Mouse (Mus musculus) embryo, embryonic 11.5 days (tissue): Measurements from ENCODE around the gene Olfr1377.
A peak's percentile ranks its signal among the peaks of the same experiment; 100 is the strongest.
"Not testable (repeated sequence)": the region's sequence is repeated elsewhere in the genome, so short reads cannot be mapped to it uniquely, and the experiment has no call there.

Experiments
- DNase-seq: peaks from one replicate; pipeline ENCODE4 v3.0.0-alpha.2; 2012; ENCODE audit warnings: low read depth, low spot score

Olfr1377 gene

DNA sequence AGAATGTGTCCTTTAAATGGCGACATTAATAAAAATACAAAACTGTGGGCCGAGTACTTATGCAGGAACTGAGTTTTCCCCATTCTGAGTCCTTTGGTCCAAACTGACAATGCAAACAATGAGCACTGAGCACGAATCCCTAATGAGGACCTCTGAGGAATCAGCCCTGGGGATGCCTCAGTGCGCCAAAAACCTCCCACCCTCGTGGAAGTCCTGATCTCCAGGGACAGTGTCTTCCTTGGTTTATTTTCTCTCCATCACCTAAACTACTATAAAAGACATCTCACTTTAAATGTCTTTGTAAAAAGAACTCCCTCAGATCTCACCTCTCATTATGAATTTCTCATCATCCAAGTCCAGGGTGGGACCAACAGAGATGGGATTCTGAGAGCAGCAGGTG lies at the start of gene Olfr1377:
Gene Olfr1377, plus strand, starts transcription at position 301 of the 400 bp plus-strand sequence.
- no peak for DNase-seq

DNA sequence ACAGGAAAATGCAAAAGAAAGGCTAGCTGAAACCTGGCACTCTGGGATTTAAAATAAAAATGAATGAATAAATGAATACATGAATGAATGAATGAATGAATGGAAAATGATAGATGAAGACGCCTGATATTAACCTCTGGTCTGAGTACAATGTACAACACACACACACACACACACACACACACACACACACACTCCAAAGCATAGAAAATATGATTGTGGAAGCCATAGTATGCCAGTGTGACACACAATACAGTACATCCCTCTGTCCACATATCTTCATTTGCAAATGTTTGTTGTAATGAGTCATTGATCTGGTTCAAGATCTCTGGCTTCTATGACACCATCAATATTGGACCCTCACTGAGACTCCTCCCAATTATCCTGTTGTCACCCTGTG lies 49.7 kb upstream of the Olfr1377 start:
- DNase-seq = no peak

DNA sequence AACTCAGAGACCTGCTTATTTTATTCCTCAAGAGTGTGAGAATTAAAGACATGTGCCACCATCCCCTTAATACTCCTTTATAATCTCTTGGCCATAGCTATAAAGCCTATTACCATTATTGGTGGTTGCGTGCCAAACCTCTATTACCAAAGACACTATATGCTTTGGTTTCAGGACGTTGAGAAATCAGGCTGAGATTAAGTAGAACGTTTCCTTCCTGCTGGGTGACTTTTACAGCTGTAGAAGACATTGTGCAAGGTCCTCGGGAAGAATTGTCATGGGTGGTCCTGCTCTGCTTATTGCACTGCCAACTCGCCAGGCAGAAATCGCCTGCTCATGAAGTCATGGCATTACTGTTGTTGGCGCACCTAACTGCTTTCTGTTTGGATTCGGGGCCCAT lies 43.3 kb upstream of the Olfr1377 start:
- DNase-seq = no peak

DNA sequence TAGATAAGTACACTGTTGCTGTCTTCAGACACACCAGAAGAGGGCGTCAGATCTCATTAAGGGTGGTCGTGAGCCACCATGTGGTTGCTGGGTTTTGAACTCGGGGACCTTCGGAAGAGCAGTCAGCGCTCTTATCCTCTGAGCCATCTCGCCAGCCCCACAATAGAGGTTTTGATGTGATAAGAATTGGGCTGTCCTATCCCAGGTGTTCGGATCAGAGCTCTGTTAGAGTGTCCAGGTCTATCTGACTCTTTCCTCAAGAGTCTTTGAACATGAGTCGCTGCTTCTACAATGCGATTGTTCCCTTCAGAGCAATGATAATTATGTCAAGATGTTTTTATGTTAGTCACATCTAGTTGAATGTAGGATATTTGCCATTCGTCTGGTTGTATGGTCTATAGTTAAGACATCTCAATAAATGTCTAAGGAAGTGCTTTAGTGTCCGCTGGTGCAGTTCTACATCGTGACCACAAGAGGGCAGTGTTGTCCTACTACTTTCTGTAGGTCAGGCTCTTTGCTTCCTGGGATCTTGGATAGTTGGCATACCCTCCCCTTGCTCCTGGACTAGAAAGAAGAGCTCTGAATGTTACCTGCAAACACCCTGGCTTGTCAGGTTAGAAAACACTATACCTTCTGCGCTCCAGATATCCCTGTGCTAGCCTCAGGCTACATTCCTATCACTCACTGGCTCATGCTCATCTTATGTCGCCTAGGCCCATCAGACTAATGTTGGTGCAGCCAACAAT lies 42.0 kb upstream of the Olfr1377 start:
- DNase-seq = no peak

DNA sequence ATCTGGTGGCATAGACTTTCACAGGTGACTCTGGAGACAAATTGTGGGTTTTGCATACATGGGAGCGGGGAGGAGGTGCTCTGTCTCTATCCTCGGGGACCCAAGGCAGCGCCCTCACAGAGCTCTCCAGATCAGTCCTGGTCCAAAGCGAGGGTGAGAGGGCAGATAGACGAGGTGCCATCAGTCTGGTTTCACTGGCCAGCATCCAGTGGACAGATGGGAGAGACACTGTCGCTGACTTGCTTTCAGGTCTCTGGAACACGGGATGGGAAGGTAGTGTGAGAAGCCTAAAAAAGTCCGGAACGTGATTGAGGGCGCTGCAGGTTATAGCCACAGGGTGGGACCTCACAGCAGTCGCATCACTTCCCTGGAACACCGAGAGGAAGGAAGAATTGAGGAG lies 39.4 kb upstream of the Olfr1377 start:
- DNase-seq = no peak

DNA sequence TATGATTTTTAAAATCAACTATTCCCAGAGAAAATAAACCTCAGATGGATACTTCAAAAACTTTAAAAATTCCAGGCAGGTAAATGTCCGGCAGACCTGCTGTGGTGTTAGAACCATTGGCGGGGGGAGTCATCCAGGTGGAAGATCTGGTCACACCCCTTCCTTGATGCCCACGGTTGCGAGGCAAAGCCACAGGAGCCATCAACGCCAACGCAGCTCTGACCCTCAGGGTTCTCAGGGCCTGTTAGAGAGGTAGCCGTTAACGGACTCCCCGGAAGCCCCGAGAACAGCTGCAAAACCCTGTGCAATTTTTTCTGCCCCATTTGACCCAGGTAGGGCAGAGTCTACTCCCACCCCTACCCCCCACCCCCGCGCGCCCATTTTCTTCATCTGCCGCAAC lies 38.3 kb upstream of the Olfr1377 start, which contains the start of gene 4933414I15Rik:
Gene 4933414I15Rik, minus strand, starts transcription at position 260 of the 400 bp plus-strand sequence.
- DNase-seq = no peak

DNA sequence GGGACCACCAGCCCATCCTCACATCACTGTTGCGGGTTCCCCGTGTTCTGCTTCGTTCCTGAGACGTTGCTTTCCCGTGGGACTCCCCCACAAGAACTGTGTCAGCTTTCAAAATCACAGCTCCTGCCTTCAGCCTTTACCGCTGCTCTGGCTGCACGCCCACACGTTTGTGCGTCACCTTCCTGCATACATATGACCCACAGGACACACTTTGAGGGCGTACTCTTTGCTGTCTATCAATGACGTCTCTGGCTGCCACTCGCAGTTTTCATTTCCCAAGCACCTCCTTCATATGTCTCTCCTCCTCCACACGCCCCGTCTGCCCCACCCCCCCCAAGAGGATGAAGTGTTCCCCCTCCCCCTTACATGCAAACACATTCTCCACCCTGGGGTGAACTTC lies 29.5 kb upstream of the Olfr1377 start:
- no peak for DNase-seq

DNA sequence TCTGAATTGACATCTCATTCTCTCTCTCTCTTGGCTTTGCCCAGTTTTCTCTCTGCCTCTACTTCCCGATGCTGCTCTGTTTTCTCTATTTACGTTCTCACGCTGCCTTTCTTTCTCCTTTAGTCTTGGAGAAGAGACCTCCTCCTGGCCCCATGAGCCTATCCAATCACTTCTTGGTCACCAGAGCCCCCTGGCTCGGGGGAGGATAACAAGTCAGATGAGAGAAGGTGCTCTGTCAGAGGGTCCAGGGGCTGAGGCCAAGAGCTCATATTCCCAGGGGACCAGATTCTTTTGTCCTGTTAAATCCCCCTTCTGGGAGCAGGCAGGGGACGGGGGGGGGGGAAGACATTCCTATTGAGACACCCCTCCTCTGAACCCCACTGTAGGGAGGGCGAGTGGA lies 28.1 kb upstream of the Olfr1377 start, which contains the start of gene Prop1:
Gene Prop1, minus strand, starts transcription at position 101 of the 400 bp plus-strand sequence.
- no peak for DNase-seq

DNA sequence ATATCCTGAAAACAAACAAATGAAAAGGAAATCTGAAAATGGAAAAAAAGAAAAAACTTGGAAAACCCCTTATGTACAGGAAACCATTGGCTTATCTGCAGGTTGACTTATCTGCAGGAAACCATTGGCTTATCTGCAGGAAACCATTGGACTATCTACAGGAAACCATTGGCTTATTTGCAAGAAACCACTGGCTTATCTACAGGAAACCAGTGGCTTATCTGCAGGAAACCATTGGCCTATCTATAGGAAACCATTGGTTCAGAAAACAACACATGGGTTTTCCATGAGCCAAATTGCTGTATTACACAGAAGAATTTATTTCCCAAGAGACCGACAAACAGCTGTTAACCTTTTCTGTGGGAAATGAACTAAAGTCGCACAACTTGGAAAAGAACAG lies 16.9 kb upstream of the Olfr1377 start:
- no peak for DNase-seq

DNA sequence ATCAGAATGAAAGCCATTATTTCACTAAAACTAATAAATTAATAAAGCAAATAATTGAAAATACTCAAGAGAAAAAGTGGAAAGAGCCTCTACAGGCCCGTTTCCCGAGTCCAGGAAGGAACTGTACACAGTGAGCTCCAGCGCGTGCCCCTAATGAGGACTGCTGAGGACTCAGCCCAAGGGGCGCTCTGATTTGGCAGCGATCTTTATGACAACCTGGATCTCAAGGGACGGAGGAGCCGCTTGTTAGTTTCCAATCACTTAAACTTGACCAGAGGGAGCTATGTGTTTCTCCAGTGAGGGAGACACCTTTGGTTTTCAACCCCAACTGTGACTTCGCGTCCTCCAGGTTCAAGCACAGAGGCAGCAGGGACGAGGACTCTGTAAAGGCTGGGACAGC lies 15.5 kb upstream of the Olfr1377 start, which contains the start of gene Olfr1378:
Gene Olfr1378, plus strand, starts transcription at position 301 of the 400 bp plus-strand sequence.
- no peak for DNase-seq

DNA sequence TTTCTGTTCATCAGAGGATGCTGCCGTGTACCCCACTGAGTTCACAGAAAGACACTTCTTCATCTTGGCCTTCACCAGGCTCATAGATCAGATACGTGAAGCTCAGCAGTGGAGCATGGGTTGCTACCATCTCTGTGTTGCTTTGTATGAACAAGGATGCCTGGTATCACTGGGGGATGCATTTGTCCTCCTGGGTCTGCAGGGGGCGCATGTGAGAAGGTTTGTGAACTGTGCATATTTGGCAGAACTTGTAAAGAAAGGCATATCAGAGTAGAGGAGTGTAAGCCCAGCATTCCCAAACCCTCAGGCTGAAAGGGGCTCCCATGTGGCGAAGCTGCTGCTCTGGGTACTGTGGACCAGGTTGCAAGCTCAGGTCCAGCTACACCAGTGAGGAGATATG lies 4.6 kb upstream of the Olfr1377 start:
- no peak for DNase-seq

DNA sequence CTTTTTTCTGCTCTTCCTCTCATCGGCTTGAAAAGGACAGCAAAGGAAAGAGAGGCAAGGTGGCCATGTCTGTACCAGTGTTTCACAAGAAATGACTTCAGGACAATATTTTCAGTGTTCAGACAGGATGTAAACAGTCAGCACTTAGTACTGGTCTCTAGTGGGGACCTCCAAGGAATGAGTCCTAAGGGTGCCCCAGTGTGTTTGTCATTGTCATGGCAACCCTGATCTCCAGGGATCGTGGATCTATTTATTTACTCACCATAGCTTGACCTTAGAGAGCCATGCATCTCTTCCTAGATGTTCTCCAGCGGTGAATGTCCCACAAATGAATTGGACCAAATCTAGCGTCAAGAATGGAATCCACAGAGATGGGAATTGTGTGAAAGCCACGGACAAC lies 21.5 kb downstream of the Olfr1377 start, which contains the start of gene Olfr51:
Gene Olfr51, plus strand, starts transcription at position 301 of the 400 bp plus-strand sequence.
- no peak for DNase-seq

DNA sequence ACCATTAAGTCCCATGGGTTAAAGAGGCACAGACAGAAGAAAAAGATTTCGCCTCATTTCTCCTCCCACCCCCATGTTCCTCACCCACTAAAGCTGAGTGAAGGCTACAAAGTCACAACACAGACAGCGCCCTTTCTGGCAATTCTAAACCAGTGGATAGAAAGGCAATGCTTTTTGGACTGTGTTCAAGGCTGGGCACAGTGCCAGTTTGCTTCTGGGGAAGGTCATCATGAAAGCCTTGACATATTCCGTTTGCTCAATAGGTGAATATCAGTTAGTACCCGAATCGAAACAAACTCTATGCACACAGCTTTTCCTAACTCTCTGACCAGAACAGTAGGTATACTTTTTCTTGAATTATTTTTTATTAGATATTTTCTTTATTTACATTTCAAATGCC lies 30.1 kb downstream of the Olfr1377 start:
- DNase-seq = no peak

DNA sequence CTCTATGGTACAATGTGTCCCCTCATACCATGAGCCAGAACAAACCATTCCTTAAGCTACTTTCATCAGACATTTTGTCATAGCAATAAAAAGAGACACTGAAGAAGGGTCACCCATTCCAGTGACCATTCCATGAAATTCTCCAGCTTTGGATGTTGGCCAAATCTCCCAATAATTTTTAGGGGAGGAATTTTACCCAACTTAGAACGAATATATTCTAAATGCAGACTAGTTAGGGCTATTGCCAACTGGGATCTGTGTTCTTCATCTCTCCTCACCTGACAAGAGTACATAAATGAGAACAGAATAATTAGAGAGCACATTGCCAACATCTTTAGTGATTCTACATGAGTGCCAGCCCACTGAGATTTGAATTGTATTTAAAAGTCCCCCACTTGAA lies 32.2 kb downstream of the Olfr1377 start, which contains the start of gene Olfr54:
Gene Olfr54, plus strand, starts transcription at position 301 of the 400 bp plus-strand sequence.
- no peak for DNase-seq

DNA sequence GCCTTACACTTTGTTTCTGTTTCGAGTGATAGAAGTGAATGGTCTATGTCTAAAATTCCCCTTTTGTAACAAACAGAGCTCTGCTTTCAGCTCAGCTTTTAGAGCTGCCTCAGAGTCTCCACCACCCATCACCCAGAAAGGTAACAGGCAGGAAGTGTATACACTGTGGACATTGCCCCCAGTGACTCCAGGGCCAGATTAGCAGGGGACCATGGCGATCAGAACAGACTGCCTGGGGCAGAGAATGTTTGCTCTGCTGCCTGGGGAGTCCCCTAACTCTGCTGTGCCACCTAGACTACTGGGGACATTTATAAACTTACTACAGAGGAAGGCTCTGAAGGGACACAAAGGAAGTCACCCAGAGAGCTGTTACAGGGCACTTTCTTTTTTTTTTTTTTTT lies 34.6 kb downstream of the Olfr1377 start:
- no peak for DNase-seq

DNA sequence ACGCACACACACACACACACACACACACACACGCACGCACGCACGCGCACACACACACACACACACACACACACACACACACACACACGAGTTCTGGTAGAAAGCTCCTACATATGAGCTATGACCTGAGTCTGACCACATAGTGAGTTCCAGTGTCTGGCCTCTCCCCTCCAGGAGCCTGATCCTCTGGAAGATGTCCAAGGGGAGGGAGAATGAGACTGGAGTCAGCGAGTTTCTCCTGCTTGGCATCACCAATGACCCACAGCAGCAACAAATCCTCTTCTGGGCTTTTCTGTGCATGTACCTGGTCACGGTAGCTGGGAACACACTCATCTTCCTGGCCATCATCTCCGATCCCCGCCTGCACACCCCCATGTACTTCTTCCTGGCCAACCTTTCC lies 45.0 kb downstream of the Olfr1377 start:
- DNase-seq = not testable (repeated sequence)

DNA sequence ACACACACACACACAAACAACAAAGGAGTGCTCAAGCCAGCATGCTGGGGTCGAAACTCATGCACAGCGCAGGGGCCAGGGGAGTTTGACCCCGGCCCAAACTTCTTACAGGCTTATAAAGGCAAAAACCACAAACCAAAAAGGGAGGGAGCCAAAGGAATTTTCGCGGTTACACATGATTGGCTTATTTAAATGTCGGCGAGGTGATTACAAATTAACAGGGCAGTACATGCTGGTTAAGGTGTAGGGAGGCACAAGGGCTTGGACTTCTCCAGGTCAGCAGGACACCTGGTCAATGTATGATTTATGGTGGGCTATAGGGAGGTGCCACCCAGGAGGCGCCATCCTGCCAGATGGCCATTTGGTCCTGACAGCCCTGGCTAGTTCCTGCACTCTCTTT lies 47.6 kb downstream of the Olfr1377 start:
- not testable (repeated sequence) for DNase-seq

DNA sequence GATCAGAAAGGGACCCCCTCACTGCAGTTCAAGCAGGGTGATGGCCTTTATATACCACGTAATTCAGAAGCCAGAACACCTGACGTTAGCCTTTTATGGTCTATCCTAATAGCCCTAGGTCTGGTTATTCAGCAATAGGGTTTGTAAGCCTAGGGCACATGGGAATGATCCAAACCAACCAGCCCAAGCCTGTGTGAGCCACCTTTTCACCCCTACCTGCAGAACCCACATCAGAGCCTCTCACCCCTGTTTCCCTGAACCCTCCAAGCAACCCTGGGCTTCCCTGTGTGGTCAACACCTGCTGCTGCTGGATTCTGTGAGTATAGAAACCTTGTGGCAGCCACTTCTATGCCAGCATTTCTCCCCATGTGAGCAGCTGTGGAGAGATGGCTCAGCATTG lies 48.5 kb downstream of the Olfr1377 start:
- DNase-seq = no peak

DNA sequence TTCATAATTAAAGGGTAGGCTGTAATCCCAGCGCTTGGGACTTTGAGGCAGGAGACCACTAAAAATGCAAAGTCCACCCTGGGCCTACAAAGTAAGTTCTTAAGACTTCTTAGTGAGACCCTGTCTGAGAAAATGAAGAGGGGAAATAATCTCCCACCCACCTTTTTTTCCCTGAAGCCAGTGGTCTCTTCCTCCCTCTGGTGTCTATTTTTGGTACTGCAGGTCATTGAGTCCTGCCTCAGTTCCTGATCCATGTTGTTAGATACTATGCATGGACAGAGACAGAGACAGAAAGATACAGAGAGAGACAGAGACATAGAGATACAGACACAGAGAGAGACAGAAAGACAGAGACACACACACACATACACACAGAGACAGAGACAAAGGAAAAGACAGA lies 51.1 kb downstream of the Olfr1377 start:
- peak; percentile 40 for DNase-seq

DNA sequence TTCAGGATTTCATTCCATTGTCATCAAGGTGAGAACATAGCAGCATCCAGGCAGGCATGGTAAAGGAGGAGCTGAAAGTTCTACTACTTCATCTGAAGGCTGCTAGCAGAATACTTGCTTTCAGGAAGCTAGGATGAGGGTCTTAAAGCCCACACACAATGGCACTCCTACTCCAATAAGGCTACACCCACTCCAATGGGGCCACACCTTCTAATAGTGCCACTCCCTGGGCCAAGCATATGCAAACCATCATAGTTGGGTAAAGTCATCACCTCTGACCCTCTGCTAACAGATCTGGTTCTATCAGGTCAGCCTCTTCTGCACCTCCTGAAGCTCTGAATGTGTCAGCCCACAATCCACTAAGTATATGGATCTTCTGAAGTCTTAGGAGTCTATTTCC lies 52.4 kb downstream of the Olfr1377 start:
- not testable (repeated sequence) for DNase-seq

DNA sequence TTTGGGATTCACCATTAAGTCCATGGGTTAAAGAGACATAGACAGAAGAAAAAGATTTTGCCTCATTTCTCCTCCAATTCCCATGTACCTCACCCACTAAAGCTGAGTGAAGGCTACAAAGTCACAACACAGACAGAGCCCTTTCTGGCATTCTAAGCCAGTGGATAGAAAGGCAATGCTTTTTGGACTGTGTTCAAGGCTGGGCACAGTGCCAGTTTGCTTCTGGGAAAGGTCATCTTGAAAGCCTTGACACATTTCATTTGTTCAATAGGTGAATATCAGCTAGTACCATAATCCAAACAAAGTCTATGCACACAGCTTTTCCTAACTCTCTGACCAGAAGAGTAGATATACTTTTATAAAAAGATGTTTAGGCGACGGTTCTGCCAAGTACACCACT lies 54.2 kb downstream of the Olfr1377 start:
- no peak for DNase-seq
